Mouse (Mus musculus): Measurements from ENCODE around the gene Bpifc. TPM values are rescaled to one million over a fixed set of nuclear protein-coding genes. Genes with fewer than 3 reads are reported as not detected.

The Bpifc gene
- polyA plus RNA-seq, 1 experiment from 2014 or later: 0.05 TPM

DNA sequence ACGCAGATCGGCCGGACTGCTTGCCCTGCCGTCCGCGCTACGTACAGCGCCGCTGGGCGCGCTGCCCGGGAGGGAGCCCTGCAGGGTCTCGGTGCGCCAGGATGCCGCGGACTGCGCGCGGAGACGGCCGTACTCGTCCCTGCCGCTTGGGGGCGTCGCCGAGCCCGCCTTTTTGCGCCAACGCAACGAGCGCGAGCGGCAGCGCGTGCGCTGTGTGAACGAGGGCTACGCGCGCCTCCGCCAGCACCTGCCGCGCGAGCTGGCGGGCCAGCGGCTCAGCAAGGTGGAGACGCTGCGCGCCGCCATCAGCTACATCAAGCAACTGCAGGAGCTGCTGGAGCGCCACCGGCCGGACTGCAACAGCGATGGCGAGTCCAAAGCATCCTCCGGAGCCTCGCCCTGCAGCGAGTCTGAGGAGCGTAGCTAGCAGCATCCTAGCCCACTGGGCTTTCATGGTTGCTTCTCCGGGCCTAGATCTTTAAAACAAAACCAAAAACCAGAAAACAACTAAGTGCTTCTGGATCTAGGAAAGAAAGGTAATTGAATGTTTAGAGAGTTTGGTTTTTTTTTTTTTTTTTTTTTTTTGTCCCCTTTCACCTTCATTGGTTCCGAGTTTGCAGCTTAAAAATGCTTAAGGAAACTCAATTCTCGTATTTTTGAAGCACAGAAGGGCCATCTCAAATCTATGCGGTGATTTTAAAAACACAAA lies 83.0 kb downstream of the Bpifc start:
- WGBS: under 1% methylated on average over 63 of the region's 63 CpGs
- Histone ChIP-seq H3K27me3 (ENCODE audit: control insufficient read depth, insufficient read depth, low read length) (peaks cover 12% of the 10 kb centered on the region), H3K27ac (replicated peaks; ENCODE audit: low read depth, low read length) (no peak overlapping the region), H3K36me3 (ENCODE audit: control insufficient read depth, insufficient read depth, low read length) (no peaks in the 10 kb centered on the region), H3K9me3 (ENCODE audit: control insufficient read depth, low read length) (no peaks in the 10 kb centered on the region), H3K4me3 (ENCODE audit: low read depth, low read length) (peak overlapping the region; percentile 41), H3K4me1 (ENCODE audit: control insufficient read depth, insufficient read depth, low read length) (no peaks in the 10 kb centered on the region), H3K9ac (ENCODE audit: low read length) (peak overlapping the region; percentile 35; the same call in 1 of the 2 replicates), H3K4me2 (ENCODE audit: low read depth, severe bottlenecking) (peak overlapping the region; percentile 77)
- peak; percentile 63; the same call in 1 of the 2 replicates for ATAC-seq (ENCODE audit: insufficient number of reproducible peaks, low FRiP score, low TSS enrichment, low read depth)
- DNase-seq (ENCODE audit: low spot score): peak; percentile 78

DNA sequence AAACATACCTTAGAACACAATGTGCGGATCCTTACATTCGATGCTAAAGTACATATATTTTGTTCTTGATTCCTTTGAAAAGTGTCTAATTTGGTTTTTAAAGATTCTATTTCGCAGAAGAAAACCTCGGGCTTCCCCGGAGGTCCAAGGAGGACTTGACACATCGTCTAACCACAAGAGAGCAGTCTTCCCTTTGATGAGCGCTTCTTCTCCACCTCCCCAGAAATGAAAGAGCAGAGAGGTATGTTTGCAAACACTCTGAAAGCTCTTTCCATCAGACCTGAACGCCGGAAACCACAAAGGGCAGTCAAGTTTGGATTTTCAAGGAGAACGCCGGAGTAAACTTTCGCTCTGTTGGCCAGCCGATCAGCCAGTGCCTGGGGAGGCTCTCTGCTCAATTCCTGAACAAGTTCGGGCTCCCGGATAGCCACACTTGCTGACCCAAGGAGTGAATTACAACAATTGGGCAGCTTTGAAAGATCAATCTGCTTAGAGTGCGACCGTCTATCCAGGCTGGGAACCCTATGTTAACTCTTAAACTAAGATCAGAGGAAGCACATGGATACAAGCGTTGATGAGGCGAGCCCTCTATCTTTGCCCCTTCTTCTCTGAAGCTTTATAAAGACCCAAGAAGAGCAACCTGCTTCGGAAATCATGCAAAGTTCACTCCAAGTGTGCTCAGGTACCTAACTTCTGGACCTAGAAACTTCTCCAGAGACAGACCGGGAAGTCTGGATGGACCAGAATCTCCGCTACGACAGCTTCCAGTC lies 83.8 kb downstream of the Bpifc start, which contains the start of gene Ascl4:
Gene Ascl4, plus strand, starts transcription at position 6 of the 770 bp plus-strand sequence.
- no peaks in the 10 kb centered on the region for H3K36me3 ChIP-seq (ENCODE audit: control insufficient read depth, insufficient read depth, low read length)
- peak within 1 kb of the TSS; percentile 35; the same call in 1 of the 2 replicates for H3K9ac ChIP-seq (ENCODE audit: low read length)
- WGBS: 2% methylated on average over 23 of the region's 23 CpGs
- peak; percentile 56 for DNase-seq (ENCODE audit: low spot score)
- no peaks in the 10 kb centered on the region for H3K4me1 ChIP-seq (ENCODE audit: control insufficient read depth, insufficient read depth, low read length)
- H3K9me3 ChIP-seq (ENCODE audit: control insufficient read depth, low read length): no peaks in the 10 kb centered on the region
- no peak within 1 kb of the TSS for H3K27ac ChIP-seq (replicated peaks; ENCODE audit: low read depth, low read length)
- H3K4me3 ChIP-seq (ENCODE audit: low read depth, low read length): peak within 1 kb of the TSS; percentile 41
- H3K27me3 ChIP-seq (ENCODE audit: control insufficient read depth, insufficient read depth, low read length): peaks cover 12% of the 10 kb centered on the region
- ATAC-seq (ENCODE audit: insufficient number of reproducible peaks, low FRiP score, low TSS enrichment, low read depth): no peak
- peak within 1 kb of the TSS; percentile 77 for H3K4me2 ChIP-seq (ENCODE audit: low read depth, severe bottlenecking)

DNA sequence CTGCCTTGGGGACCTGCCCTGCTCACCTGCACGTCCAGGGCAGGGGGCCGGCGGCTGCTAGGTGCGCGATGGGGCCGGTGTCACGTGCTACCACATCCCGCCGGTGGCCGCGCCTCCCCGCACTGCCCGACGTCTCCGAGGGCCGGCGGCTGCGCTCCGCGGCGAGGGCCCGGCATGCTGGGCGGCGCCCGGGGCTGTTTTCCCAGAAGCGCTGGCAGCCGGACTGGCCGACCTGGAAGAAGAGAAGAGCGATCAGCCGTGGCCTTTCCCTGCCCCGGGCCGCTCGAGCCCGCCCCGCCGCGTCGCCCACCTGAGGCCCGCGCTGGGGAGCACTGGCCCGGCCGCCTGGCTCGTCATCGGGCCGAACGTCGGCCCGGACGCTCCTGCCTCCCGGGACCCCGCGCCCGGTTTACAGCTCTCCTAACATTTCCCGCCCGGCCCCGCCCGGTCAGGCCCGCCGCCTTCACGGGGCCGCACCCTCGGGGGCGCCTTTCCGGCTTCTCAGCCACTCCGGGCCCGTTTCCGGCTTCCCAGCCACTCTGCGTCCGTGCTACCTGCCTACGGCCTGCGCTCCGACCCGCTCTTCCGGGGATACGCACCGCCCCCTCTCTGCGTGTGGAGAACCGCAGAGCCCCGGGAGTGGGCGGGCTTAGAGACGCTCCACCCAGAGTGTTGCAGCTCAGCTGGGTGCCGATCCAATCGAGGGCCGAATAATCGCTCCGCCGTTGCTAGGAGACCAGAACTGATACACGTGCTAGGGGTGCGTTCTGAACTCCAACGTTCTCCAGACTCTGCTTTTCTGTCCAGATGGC lies 95.0 kb downstream of the Bpifc start, which contains the start of gene Prdm4:
Gene Prdm4, minus strand, starts transcription at position 645 of the 812 bp plus-strand sequence.
- H3K9ac ChIP-seq (ENCODE audit: low read length): peak within 1 kb of the TSS; percentile 82
- no peaks in the 10 kb centered on the region for H3K27me3 ChIP-seq (ENCODE audit: control insufficient read depth, insufficient read depth, low read length)
- peak within 1 kb of the TSS; percentile 72; the same call in 1 of the 2 replicates for H3K27ac ChIP-seq (replicated peaks; ENCODE audit: low read depth, low read length)
- peak within 1 kb of the TSS; percentile 75 for H3K4me2 ChIP-seq (ENCODE audit: low read depth, severe bottlenecking)
- peaks cover 7% of the 10 kb centered on the region; the same call in 1 of the 2 replicates for H3K36me3 ChIP-seq (ENCODE audit: control insufficient read depth, insufficient read depth, low read length)
- WGBS: under 1% methylated on average over 75 of the region's 90 CpGs
- ATAC-seq (ENCODE audit: insufficient number of reproducible peaks, low FRiP score, low TSS enrichment, low read depth): peak; percentile 100
- H3K4me1 ChIP-seq (ENCODE audit: control insufficient read depth, insufficient read depth, low read length): peaks cover 9% of the 10 kb centered on the region; the same call in 1 of the 2 replicates
- peak; percentile 98 for DNase-seq (ENCODE audit: low spot score)
- H3K4me3 ChIP-seq (ENCODE audit: low read depth, low read length): peak within 1 kb of the TSS; percentile 97
- no peaks in the 10 kb centered on the region for H3K9me3 ChIP-seq (ENCODE audit: control insufficient read depth, low read length)

Other genes with a start within 250 kb of the Bpifc start
- 103 and 106 TPM in 2 replicates for gene Pwp1, start 182.4 kb downstream of the Bpifc start, polyA plus RNA-seq (2014; fragmentation: Nextera tagmentation; extraction: Ambion mirVana)
- 35.8 and 36.8 TPM in 2 replicates for gene Prdm4, start 94.8 kb downstream of the Bpifc start, polyA plus RNA-seq (2014; fragmentation: Nextera tagmentation; extraction: Ambion mirVana)
- gene Ascl4, start 84.2 kb downstream of the Bpifc start, polyA plus RNA-seq (2014; fragmentation: Nextera tagmentation; extraction: Ambion mirVana): 0.14 and 0.15 TPM in 2 replicates
- gene Rtcb, start 54.1 kb downstream of the Bpifc start, polyA plus RNA-seq (2014; fragmentation: Nextera tagmentation; extraction: Ambion mirVana): 213 and 215 TPM in 2 replicates
- 18.8 and 24.0 TPM in 2 replicates for gene Fbxo7, start 10.1 kb upstream of the Bpifc start, polyA plus RNA-seq (2014; fragmentation: Nextera tagmentation; extraction: Ambion mirVana)